Mouse (Mus musculus): ENCODE results near the gene Spint5. TPM values are rescaled to one million over a fixed set of nuclear protein-coding genes. Genes with fewer than 3 reads are reported as not detected.

Gene Spint5
- polyA plus RNA-seq, 2 experiments = not detected

DNA sequence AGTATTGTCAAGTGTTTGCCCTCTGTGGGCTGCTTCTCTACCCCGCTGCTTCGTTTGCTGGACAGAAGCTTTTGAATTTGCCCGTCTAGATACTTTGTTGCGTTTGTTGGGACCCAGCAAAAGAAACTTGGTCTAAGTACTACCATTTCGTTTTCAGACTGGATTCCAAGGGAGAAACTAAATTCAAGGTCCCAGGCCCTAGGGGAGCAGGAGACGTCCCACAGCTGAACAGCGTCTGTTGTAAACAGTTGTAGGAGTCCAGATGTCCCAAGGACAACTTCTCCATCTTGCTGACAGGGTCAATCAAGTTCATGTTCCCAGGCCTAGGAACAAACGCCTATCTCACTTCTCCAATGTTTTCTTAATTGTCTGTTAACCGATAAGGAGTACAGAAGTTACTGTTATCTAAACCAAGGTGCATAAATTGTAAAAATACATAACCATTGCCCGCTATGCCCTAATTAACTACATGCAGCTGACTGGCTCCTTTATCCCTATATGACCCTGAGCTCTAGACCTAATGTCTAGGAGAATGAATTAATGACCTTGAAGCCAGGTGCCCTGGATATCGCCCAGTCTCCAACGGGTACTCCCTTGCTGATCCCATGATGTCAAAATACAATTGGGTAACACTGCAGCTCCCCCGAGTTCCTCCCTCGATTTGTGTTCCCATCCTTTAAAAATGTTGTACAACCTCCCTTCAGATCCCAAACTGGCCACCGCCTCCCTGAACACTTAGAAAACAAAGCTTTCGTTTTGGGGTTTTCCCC lies 38.0 kb upstream of the Spint5 start:
- no peaks in the 10 kb centered on the region for H3K9me3 ChIP-seq (ENCODE audit: control insufficient read depth, low read length)
- WGBS = 82% methylated on average over 16 of the region's 16 CpGs
- H3K27ac ChIP-seq (replicated peaks; ENCODE audit: low read depth, low read length) = no peak overlapping the region
- no peak overlapping the region for H3K4me2 ChIP-seq (replicated peaks; ENCODE audit: low read depth, low read length, severe bottlenecking)
- H3K9ac ChIP-seq (ENCODE audit: low read depth, low read length, severe bottlenecking) = no peak overlapping the region
- no peak for TF ChIP-seq POLR2A (IDR thresholded peaks at IDR 0.05; ENCODE audit: borderline replicate concordance, extremely low read depth, insufficient read depth, insufficient read length)
- no peak for DNase-seq (ENCODE audit: low spot score)
- no peaks in the 10 kb centered on the region for H3K36me3 ChIP-seq (ENCODE audit: control insufficient read depth, insufficient read depth, low read length)
- ATAC-seq (ENCODE audit: low FRiP score, low read depth) = no peak
- no peaks in the 10 kb centered on the region for H3K27me3 ChIP-seq (ENCODE audit: control insufficient read depth, insufficient read depth, low read length)
- no peak overlapping the region for H3K4me3 ChIP-seq (replicated peaks; ENCODE audit: low read length)
- no peaks in the 10 kb centered on the region for H3K4me1 ChIP-seq (ENCODE audit: control insufficient read depth, insufficient read depth, low read length)

DNA sequence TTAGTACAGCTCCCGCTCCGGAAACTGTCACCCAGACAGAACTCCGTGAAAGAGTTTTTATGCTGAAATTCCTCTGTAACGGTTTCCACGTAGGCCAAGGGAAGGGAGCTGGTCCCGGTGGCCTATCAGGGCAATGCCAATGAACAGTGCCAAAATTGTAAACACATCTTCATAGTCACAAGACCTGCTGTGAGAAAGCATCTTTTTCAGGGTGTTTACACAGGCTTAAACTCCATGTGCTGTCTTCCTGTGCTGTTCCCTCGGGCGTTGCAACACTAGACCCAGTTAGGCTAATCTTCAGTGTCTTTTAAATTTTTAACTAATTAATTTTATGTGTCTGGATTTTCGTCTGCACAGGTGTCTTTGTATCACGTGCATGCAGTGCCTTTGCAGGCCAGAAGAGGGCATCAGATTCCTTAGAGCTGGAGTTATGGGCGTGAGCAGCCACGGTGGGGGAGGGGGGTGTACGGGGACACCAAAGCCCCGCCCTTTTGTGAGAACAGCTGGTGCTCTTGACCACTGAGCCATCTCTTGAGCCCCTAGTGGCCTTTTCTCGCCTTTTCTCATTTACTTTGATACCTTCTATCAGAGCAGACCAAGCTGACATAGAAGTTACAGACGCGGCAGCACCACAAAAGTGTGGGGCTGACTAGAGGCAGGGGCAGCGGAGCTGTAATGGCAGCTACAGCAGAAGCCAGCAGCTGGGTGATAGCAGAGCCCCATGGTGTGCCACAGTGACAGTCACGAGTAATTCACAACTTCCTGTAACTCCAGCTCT lies 36.1 kb upstream of the Spint5 start:
- no peak overlapping the region for H3K27ac ChIP-seq (replicated peaks; ENCODE audit: low read depth, low read length)
- 0 out of 2 replicates have a peak overlapping the region, but pooled peaks have one; percentile 25 for H3K9ac ChIP-seq (ENCODE audit: low read depth, low read length, severe bottlenecking)
- no peak for TF ChIP-seq POLR2A (IDR thresholded peaks at IDR 0.05; ENCODE audit: borderline replicate concordance, extremely low read depth, insufficient read depth, insufficient read length)
- peak overlapping the region; percentile 47 for H3K4me2 ChIP-seq (replicated peaks; ENCODE audit: low read depth, low read length, severe bottlenecking)
- no peaks in the 10 kb centered on the region for H3K36me3 ChIP-seq (ENCODE audit: control insufficient read depth, insufficient read depth, low read length)
- no peaks in the 10 kb centered on the region for H3K27me3 ChIP-seq (ENCODE audit: control insufficient read depth, insufficient read depth, low read length)
- 15% methylated on average over 19 of the region's 19 CpGs for WGBS
- H3K9me3 ChIP-seq (ENCODE audit: control insufficient read depth, low read length) = no peaks in the 10 kb centered on the region
- DNase-seq (ENCODE audit: low spot score) = peak; percentile 71
- ATAC-seq (ENCODE audit: low FRiP score, low read depth) = peak; percentile 63; the same call in 1 of the 2 replicates
- H3K4me3 ChIP-seq (replicated peaks; ENCODE audit: low read length) = peak overlapping the region; percentile 29
- no peaks in the 10 kb centered on the region for H3K4me1 ChIP-seq (ENCODE audit: control insufficient read depth, insufficient read depth, low read length)

DNA sequence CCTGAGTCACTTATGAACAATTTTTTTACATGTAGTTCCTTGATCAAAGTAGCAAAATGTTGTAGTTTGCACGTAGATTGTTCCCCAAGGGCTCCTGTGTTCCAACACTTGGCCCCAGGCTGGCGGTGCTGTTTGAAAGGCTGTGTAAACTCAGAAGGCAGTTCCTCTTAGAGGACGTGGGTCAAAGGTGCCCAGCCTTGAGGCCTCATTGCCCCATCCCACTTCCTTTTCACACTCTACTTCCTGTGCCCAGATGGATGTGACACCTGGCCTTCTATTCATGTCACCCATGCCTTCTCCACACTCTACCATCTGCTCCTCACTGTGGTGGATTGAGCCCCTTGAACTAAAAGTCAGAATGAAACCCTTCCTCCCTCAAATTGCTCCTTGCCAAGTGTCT lies 35.2 kb upstream of the Spint5 start:
- no peak for TF ChIP-seq POLR2A (IDR thresholded peaks at IDR 0.05; ENCODE audit: borderline replicate concordance, extremely low read depth, insufficient read depth, insufficient read length)
- no peaks in the 10 kb centered on the region for H3K36me3 ChIP-seq (ENCODE audit: control insufficient read depth, insufficient read depth, low read length)
- no peak overlapping the region for H3K4me3 ChIP-seq (replicated peaks; ENCODE audit: low read length)
- no peak for ATAC-seq (ENCODE audit: low FRiP score, low read depth)
- no peaks in the 10 kb centered on the region for H3K9me3 ChIP-seq (ENCODE audit: control insufficient read depth, low read length)
- H3K4me1 ChIP-seq (ENCODE audit: control insufficient read depth, insufficient read depth, low read length) = no peaks in the 10 kb centered on the region
- H3K4me2 ChIP-seq (replicated peaks; ENCODE audit: low read depth, low read length, severe bottlenecking) = no peak overlapping the region
- no peaks in the 10 kb centered on the region for H3K27me3 ChIP-seq (ENCODE audit: control insufficient read depth, insufficient read depth, low read length)
- H3K27ac ChIP-seq (replicated peaks; ENCODE audit: low read depth, low read length) = no peak overlapping the region
- DNase-seq (ENCODE audit: low spot score) = no peak
- no peak overlapping the region for H3K9ac ChIP-seq (ENCODE audit: low read depth, low read length, severe bottlenecking)
- 34% methylated on average over 3 of the region's 3 CpGs for WGBS

DNA sequence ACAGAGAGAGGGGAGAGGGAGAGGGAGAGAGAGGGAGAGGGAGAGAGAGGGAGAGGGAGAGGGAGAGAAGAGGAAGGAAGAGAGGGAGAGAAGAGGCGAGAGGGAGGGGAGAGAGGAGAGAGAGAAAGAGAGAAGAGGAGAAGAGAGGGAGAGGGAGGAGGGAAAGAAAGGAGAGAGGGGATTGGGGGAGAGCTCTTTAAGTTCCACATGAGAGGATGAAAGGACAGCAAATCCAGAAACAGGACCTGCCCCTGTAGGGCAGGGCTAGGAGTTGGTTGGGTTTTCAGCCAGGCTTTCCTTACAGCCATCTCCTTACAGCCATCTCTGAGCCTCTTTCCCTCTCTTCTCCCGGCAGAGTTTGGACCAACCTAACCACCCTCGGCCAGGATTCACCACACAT lies 30.3 kb upstream of the Spint5 start, which contains the start of gene Wfdc13:
Gene Wfdc13, plus strand, starts transcription at position 301 of the 400 bp plus-strand sequence.
- WGBS = 61% methylated on average over 3 of the region's 3 CpGs
- Histone ChIP-seq H3K4me3 (replicated peaks; ENCODE audit: low read length) (no peak within 1 kb of the TSS), H3K9ac (ENCODE audit: low read depth, low read length, severe bottlenecking) (no peak within 1 kb of the TSS), H3K36me3 (ENCODE audit: control insufficient read depth, insufficient read depth, low read length) (no peaks in the 10 kb centered on the region), H3K4me1 (ENCODE audit: control insufficient read depth, insufficient read depth, low read length) (no peaks in the 10 kb centered on the region), H3K9me3 (ENCODE audit: control insufficient read depth, low read length) (no peaks in the 10 kb centered on the region), H3K4me2 (replicated peaks; ENCODE audit: low read depth, low read length, severe bottlenecking) (no peak within 1 kb of the TSS), H3K27ac (replicated peaks; ENCODE audit: low read depth, low read length) (no peak within 1 kb of the TSS), H3K27me3 (ENCODE audit: control insufficient read depth, insufficient read depth, low read length) (no peaks in the 10 kb centered on the region)
- ATAC-seq (ENCODE audit: low FRiP score, low read depth) = no peak
- no peak for DNase-seq (ENCODE audit: low spot score)
- no peak for TF ChIP-seq POLR2A (IDR thresholded peaks at IDR 0.05; ENCODE audit: borderline replicate concordance, extremely low read depth, insufficient read depth, insufficient read length)

DNA sequence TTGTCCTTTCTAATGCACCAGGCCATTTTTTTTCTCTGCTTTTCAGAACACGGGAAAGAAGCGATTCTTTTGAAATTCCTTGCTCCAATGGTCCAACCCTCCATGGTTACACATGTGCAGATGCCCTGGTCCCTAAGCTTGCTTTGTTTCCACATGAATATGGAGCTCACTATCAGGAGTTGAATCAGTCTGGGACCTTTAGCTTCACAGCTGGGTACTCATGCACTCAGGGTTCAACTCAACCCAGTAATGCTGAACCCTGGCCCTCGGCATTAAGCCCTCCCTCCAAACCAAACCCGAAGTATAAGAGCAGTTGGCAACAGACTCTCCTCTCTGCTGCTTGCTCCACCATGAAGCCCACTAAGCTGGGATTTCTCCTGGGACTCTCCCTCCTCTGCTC lies 16.9 kb upstream of the Spint5 start, which contains the start of gene Spint4:
Gene Spint4, plus strand, starts transcription at position 301 of the 400 bp plus-strand sequence.
- WGBS = 83% methylated on average over 4 of the region's 4 CpGs
- ATAC-seq (ENCODE audit: low FRiP score, low read depth) (no peak), DNase-seq (ENCODE audit: low spot score) (no peak)
- Histone ChIP-seq H3K4me1 (ENCODE audit: control insufficient read depth, insufficient read depth, low read length) (no peaks in the 10 kb centered on the region), H3K36me3 (ENCODE audit: control insufficient read depth, insufficient read depth, low read length) (no peaks in the 10 kb centered on the region), H3K9ac (ENCODE audit: low read depth, low read length, severe bottlenecking) (no peak within 1 kb of the TSS), H3K9me3 (ENCODE audit: control insufficient read depth, low read length) (no peaks in the 10 kb centered on the region), H3K27me3 (ENCODE audit: control insufficient read depth, insufficient read depth, low read length) (no peaks in the 10 kb centered on the region), H3K4me3 (replicated peaks; ENCODE audit: low read length) (no peak within 1 kb of the TSS), H3K27ac (replicated peaks; ENCODE audit: low read depth, low read length) (no peak within 1 kb of the TSS), H3K4me2 (replicated peaks; ENCODE audit: low read depth, low read length, severe bottlenecking) (no peak within 1 kb of the TSS)
- no peak for TF ChIP-seq POLR2A (IDR thresholded peaks at IDR 0.05; ENCODE audit: borderline replicate concordance, extremely low read depth, insufficient read depth, insufficient read length)

Measured in limb, embryonic 14.5 days (tissue).